Comparison of ENCODE assay signal across 24 mouse cellular contexts in genomic region chr5:75955876-75956275, GRCm38 (mm10).
"Had no signal": no experiment of that assay in that cellular context is flagged by ENCODE, and none has a peak within 500 bp of the region (broad histone marks: within the 10 kb centered on the region; RNA-seq: fewer than 3 reads in every experiment).

No protein-coding gene starts in this region.

- H3K27ac ChIP-seq: heart, embryonic 13.5 days; heart, embryonic 15.5 days; hindbrain, embryonic 13.5 days; hindbrain, embryonic 15.5 days; hindbrain, postnatal 0 days; kidney, embryonic 15.5 days; kidney, postnatal 0 days; limb, embryonic 13.5 days; limb, embryonic 15.5 days; liver, embryonic 12.5 days; liver, embryonic 14.5 days had no signal

- H3K9me3 ChIP-seq: heart, embryonic 13.5 days; heart, embryonic 15.5 days; hindbrain, embryonic 13.5 days; hindbrain, embryonic 15.5 days; kidney, embryonic 15.5 days; limb, embryonic 13.5 days; limb, embryonic 15.5 days; liver, embryonic 12.5 days had no signal

- DNase-seq: gastrocnemius, postnatal 14 days; gastrocnemius, postnatal 36 days; heart, adult 18-20 months; heart, postnatal 10 days; heart, postnatal 36 days; kidney, adult 11 months; kidney, adult 2 months; kidney, adult 9 months; kidney, postnatal 14 days; kidney, postnatal 36 days; left cerebral cortex, postnatal 4 days; lung, adult 18-20 months had no signal

- H3K4me2 ChIP-seq: heart, embryonic 13.5 days; heart, embryonic 15.5 days; hindbrain, embryonic 13.5 days; hindbrain, embryonic 15.5 days; kidney, embryonic 15.5 days; limb, embryonic 13.5 days; limb, embryonic 15.5 days; liver, embryonic 12.5 days had no signal

- ATAC-seq: hindbrain, postnatal 0 days; intestine, embryonic 16.5 days; liver, embryonic 12.5 days had no signal

- H3K27me3 ChIP-seq: heart, embryonic 13.5 days; heart, embryonic 15.5 days; hindbrain, embryonic 13.5 days; hindbrain, embryonic 15.5 days; kidney, embryonic 15.5 days; limb, embryonic 13.5 days; limb, embryonic 15.5 days; liver, embryonic 12.5 days had no signal

- H3K36me3 ChIP-seq: hindbrain, embryonic 13.5 days; hindbrain, embryonic 15.5 days; limb, embryonic 13.5 days; limb, embryonic 15.5 days; liver, embryonic 12.5 days had no signal

- H3K4me3 ChIP-seq: heart, embryonic 13.5 days; heart, embryonic 15.5 days; hindbrain, embryonic 13.5 days; hindbrain, embryonic 15.5 days; kidney, embryonic 15.5 days; limb, embryonic 13.5 days; limb, embryonic 15.5 days; liver, embryonic 12.5 days had no signal

- H3K4me1 ChIP-seq: heart, embryonic 15.5 days; hindbrain, embryonic 13.5 days; hindbrain, embryonic 15.5 days; kidney, embryonic 15.5 days; limb, embryonic 15.5 days had no signal

- H3K9ac ChIP-seq: heart, embryonic 13.5 days; heart, embryonic 15.5 days; hindbrain, embryonic 13.5 days; hindbrain, embryonic 15.5 days; kidney, embryonic 15.5 days; limb, embryonic 13.5 days; limb, embryonic 15.5 days; liver, embryonic 12.5 days; liver, embryonic 14.5 days had no signal
